Mouse (Mus musculus): ENCODE measurements around the gene Tmem101. TPM values are rescaled to one million over a fixed set of nuclear protein-coding genes. Genes with fewer than 3 reads are reported as not detected.
A peak's percentile ranks its signal among the peaks of the same experiment; 100 is the strongest.

The Tmem101 gene
- 40.5 and 42.5 TPM in 2 replicates for polyA plus RNA-seq (2015; fragmentation: Nextera tagmentation; extraction: Ambion mirVana)

DNA sequence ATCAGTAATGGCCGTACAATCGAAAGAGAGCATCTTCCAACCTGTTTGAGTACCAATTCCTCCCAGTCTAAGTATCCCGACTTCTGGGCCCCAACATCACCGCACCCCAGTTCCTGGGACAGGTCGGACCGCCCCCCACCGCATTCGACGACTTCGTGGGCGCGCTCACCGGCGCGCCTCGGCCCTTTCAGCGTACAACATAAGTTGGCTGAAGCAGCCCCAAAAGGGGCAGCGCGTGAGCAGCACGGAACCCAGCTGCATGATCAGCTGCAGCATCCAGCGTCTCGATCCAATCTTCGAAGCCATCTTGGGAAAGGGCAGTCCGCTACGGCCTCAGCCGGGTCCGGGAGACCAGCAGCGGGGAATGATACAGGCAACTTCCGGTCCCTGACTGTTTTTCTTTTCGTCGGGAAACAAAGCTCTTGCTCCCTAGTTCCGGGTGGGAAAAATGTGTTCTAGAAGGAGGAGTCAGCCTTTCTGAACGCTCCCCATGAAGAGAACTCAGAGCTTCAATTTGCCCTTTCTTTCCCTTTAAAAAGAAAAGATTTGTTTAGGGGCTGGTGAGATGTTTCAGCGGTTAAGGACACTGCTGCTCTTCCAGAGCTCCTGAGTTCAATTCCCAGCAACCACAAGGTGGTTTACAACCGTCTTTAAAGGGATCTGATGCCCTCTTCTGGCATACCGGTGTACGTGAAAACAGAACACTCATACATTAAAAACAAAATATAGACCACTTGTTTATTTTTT is at the start of gene Tmem101:
Gene Tmem101, minus strand, starts transcription at position 366 of the 747 bp plus-strand sequence.
- H3K27me3 ChIP-seq = no peaks in the 10 kb centered on the region
- H3K36me3 ChIP-seq = peaks cover 28% of the 10 kb centered on the region
- H3K4me2 ChIP-seq (replicated peaks) = peak within 1 kb of the TSS; percentile 93
- WGBS = under 1% methylated on average over 37 of the region's 37 CpGs
- peak within 1 kb of the TSS; percentile 71 for H3K9ac ChIP-seq (replicated peaks)
- H3K4me1 ChIP-seq (replicated peaks) = peaks cover 10% of the 10 kb centered on the region
- H3K4me3 ChIP-seq (replicated peaks) = peak within 1 kb of the TSS; percentile 67
- no peaks in the 10 kb centered on the region for H3K9me3 ChIP-seq
- H3K27ac ChIP-seq = peak within 1 kb of the TSS; percentile 77
- ATAC-seq = peak; percentile 95

DNA sequence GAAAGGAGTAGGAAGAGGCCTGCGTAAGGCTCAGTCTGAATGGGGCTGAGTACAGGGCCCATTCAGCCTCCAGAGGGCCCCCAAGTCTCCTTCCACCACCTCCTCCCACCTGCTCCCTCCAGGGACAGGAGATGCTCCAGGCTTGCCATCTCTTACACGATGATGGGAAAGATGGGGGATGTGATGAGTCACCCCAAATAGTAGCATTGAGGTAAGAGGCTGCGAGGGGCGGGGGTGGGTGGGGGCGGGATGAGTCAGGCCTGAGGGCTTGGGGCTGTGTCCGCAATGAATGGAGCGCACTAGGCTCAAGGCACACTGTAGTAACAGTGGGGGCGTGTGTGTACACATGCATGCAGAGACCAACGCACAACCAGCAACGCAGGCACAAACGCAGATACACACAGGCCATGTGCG is 45.2 kb upstream of the Tmem101 start:
- Histone ChIP-seq H3K9me3 (no peaks in the 10 kb centered on the region), H3K9ac (replicated peaks) (no peak overlapping the region), H3K36me3 (peaks cover 97% of the 10 kb centered on the region), H3K4me3 (replicated peaks) (no peak overlapping the region), H3K4me2 (replicated peaks) (no peak overlapping the region), H3K27ac (no peak overlapping the region), H3K27me3 (no peaks in the 10 kb centered on the region), H3K4me1 (replicated peaks) (0 out of 2 replicates have a peak, but pooled peaks cover 2% of the 10 kb centered on the region)
- ATAC-seq = no peak
- WGBS = 78% methylated on average over 12 of the region's 12 CpGs

DNA sequence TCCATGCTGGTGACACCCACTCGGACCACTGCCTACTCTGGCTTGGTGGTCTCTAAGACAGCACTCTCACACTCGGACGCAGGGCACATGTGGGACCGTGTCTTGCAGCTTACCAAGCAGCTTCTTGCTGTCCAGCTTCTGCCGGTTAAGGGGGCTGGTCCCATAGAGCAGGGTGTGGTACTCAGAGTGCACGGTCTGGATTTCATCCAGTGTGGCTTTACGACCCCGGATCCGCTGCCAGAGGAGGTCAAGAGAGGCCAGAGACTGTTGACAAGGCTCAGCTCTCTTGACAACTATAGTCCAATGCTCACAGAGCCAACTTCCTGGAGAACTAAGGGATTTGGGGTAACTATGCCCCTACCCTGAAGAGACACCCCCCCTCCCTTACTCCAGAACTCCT is 43.7 kb upstream of the Tmem101 start:
- Histone ChIP-seq H3K27me3 (no peaks in the 10 kb centered on the region), H3K9me3 (no peaks in the 10 kb centered on the region), H3K4me1 (replicated peaks) (no peaks in the 10 kb centered on the region), H3K4me2 (replicated peaks) (no peak overlapping the region), H3K4me3 (replicated peaks) (no peak overlapping the region), H3K9ac (replicated peaks) (no peak overlapping the region), H3K36me3 (peaks cover 98% of the 10 kb centered on the region), H3K27ac (no peak overlapping the region)
- no peak for ATAC-seq
- 91% methylated on average over 9 of the region's 9 CpGs for WGBS

GRCm38 (mm10) chr11:102198245-102198644 is 42.0 kb upstream of the Tmem101 start:
- peaks cover 98% of the 10 kb centered on the region for H3K36me3 ChIP-seq
- no peaks in the 10 kb centered on the region for H3K4me1 ChIP-seq (replicated peaks)
- ATAC-seq = no peak
- H3K9me3 ChIP-seq = no peaks in the 10 kb centered on the region
- H3K27me3 ChIP-seq = no peaks in the 10 kb centered on the region
- no peak overlapping the region for H3K4me3 ChIP-seq (replicated peaks)
- 68% methylated on average over 6 of the region's 6 CpGs for whole genome bisulfite sequencing
- no peak overlapping the region for H3K4me2 ChIP-seq (replicated peaks)
- no peak overlapping the region for H3K9ac ChIP-seq (replicated peaks)
- no peak overlapping the region for H3K27ac ChIP-seq

DNA sequence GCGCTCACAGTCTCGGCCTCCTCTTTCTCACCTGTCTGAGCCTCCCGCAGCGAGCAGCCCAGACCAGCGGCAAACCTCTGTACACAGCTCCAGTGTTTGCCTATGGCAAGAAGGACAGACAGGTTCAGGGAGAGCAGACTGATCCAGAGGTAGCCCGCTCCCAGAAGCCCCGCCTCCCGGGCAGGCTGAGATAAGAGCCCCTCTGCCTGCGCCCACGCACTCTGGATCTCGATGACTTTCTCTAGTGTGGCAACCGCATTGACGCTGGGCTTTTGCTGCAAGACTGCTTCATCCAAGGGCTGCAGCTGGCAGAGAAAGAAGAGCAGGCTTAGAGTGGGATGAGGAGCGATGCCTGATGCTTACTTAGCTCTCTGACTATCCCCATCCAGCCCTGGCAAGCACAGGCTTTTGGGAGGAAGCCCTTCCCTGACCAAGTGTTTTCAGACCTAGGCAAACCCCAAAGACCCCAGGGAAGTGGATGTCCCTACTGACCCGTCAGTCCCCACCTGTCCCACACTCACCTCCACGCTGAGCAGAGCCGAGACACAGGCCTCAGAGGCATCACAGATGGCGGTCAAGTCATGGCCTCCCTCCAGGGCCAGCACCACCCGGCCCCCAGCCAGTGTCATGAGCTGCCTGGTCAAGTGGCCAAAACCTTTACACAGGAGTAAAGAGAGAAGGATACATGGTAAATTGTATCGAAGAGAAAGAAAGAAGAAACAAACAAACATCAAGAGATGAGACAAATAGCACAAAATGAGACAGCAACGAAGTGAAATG is 40.0 kb upstream of the Tmem101 start:
- no peak overlapping the region for H3K4me2 ChIP-seq (replicated peaks)
- H3K4me1 ChIP-seq (replicated peaks) = peaks cover 3% of the 10 kb centered on the region
- ATAC-seq = peak; percentile 15; the same call in 1 of the 2 replicates
- no peak overlapping the region for H3K4me3 ChIP-seq (replicated peaks)
- H3K9me3 ChIP-seq = no peaks in the 10 kb centered on the region
- no peak overlapping the region for H3K9ac ChIP-seq (replicated peaks)
- peaks cover 91% of the 10 kb centered on the region for H3K36me3 ChIP-seq
- 89% methylated on average over 21 of the region's 21 CpGs for WGBS
- H3K27me3 ChIP-seq = no peaks in the 10 kb centered on the region
- no peak overlapping the region for H3K27ac ChIP-seq

DNA sequence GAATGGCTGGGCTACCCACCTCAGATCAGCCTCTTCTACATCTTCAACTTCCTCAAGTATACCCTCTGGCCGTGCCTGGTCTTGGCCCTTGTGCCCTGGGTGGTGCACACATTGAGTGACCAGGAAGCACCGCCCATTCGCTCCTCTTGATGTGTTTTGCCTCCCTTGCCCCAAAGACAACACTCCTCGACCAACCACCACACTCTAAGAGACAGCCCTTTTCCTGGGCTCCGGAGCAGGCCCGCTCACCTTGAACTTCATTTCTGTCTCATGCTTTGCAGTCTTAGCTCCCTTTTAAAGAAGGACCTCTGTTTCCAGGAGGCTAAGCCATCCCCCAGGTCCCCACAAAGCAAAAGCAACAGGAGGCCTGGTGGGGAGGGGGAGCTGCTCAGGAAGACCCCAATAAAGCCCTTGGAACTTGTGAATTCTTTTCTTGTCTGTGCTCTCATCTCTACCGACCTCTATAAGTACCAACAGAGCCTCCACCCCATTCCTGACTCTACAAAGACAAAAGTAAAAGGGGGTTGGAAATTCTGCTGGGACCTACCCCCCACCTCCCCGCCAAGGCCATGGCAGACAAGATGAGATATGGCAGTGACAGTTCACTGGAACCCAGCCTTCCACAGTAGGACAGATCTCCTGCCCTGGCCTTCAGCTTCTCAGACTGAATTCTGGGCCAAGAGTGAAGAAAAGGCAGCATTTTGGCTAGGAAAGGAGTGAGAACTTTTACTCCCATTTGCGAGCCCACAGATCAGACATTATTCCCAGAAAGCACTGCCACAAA is 37.6 kb upstream of the Tmem101 start:
- H3K4me2 ChIP-seq (replicated peaks) = no peak overlapping the region
- no peak overlapping the region for H3K27ac ChIP-seq
- H3K9ac ChIP-seq (replicated peaks) = no peak overlapping the region
- peaks cover 20% of the 10 kb centered on the region for H3K4me1 ChIP-seq (replicated peaks)
- no peaks in the 10 kb centered on the region for H3K9me3 ChIP-seq
- no peak for ATAC-seq
- WGBS = 90% methylated on average over 9 of the region's 9 CpGs
- H3K36me3 ChIP-seq = peaks cover 68% of the 10 kb centered on the region
- no peaks in the 10 kb centered on the region for H3K27me3 ChIP-seq
- no peak overlapping the region for H3K4me3 ChIP-seq (replicated peaks)

- ATAC-seq = no peak
- Histone ChIP-seq H3K4me3 (replicated peaks) (peak overlapping the region; percentile 59), H3K27ac (no peak overlapping the region), H3K4me1 (replicated peaks) (peaks cover 21% of the 10 kb centered on the region), H3K9me3 (no peaks in the 10 kb centered on the region), H3K9ac (replicated peaks) (peak overlapping the region; percentile 67), H3K36me3 (peaks cover 38% of the 10 kb centered on the region), H3K27me3 (no peaks in the 10 kb centered on the region), H3K4me2 (replicated peaks) (peak overlapping the region; percentile 66)
- 43% methylated on average over 4 of the region's 4 CpGs for WGBS
Measured at GRCm38 (mm10) chr11:102190848-102191247, 34.6 kb upstream of the Tmem101 start.

DNA sequence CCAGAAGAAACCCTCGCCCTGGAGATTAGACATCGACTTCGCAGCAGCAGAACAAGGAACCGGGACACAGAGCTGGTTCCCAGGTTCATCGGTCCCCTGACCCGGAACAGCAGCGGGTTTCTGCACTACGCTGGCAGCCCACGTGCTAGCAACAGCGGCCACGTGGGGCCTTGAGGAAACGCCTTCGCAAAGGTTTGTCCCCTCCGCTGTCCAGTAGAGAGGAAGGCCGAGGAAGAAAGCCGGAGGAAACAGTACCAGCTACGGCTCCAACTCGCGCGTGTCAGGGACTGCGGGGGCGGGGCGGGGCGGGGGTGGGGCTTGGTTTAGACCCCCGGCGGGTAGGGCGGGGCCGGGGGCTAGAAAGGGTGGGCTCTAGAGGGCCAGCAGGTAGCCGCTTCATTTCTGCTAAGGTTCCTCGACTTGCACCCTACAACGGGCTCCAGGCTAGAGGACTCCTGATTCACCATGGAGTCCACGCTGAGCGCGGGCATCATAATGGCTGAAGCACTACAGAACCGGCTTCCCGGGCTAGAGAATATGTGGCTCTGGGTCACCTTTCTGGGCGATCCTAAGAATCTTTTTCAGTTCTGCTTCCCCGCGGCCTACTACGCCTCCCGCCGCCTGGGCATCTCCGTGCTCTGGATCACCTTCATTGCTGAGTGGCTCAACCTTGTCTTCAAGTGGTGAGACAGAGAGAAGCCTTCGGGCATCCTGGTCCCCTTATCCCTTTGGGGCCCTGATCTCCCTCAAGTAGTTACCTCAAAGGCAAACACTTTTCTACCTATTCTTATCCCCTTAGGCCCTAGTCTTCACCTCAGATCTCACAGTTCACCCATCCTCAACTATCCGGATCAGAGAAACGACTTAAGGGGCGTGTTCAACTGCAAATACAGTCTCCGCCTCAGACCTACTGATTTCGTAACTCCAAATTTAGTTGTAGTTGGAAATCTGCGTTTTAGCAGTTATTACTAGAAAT is 33.5 kb upstream of the Tmem101 start, which contains the start of gene G6pc3:
Gene G6pc3, plus strand, starts transcription at position 160 of the 976 bp plus-strand sequence.
- WGBS = 3% methylated on average over 50 of the region's 50 CpGs

DNA sequence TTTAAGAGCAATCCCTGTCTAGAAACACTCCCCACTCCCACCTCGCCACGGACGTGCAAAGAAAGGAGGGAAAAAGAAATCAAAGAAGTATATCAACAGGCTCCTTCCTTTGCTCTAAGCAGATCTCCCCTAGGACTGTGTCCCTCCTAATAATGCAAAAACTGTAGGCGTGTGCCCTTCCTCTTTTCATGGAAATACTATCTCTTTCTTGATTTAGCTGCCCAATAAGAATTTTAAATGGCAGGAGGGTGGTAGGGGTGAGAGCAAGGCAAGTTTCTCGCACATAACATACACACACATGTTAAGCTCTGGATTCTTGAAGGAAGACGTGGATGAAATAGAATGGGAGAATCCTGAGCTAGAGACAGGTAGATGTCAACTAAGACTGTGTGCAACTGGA is 32.8 kb upstream of the Tmem101 start:
- 67% methylated on average over 6 of the region's 6 CpGs for WGBS
- Histone ChIP-seq H3K9me3 (no peaks in the 10 kb centered on the region), H3K36me3 (peaks cover 19% of the 10 kb centered on the region), H3K27ac (peak overlapping the region; percentile 72; the same call in 1 of the 2 replicates), H3K4me2 (replicated peaks) (peak overlapping the region; percentile 66), H3K4me1 (replicated peaks) (peaks cover 29% of the 10 kb centered on the region), H3K9ac (replicated peaks) (peak overlapping the region; percentile 67), H3K4me3 (replicated peaks) (peak overlapping the region; percentile 59), H3K27me3 (no peaks in the 10 kb centered on the region)
- no peak for ATAC-seq

More for the DNA sequence above, 33.5 kb upstream of the Tmem101 start, which contains the start of gene G6pc3:
- H3K4me1 ChIP-seq (replicated peaks) = peaks cover 25% of the 10 kb centered on the region
- peak within 1 kb of the TSS; percentile 67 for H3K9ac ChIP-seq (replicated peaks)
- H3K27me3 ChIP-seq = no peaks in the 10 kb centered on the region
- no peaks in the 10 kb centered on the region for H3K9me3 ChIP-seq
- H3K4me2 ChIP-seq (replicated peaks) = peak within 1 kb of the TSS; percentile 66
- peak within 1 kb of the TSS; percentile 72 for H3K27ac ChIP-seq
- ATAC-seq = peak; percentile 89
- peak within 1 kb of the TSS; percentile 59 for H3K4me3 ChIP-seq (replicated peaks)
- H3K36me3 ChIP-seq = peaks cover 27% of the 10 kb centered on the region

DNA sequence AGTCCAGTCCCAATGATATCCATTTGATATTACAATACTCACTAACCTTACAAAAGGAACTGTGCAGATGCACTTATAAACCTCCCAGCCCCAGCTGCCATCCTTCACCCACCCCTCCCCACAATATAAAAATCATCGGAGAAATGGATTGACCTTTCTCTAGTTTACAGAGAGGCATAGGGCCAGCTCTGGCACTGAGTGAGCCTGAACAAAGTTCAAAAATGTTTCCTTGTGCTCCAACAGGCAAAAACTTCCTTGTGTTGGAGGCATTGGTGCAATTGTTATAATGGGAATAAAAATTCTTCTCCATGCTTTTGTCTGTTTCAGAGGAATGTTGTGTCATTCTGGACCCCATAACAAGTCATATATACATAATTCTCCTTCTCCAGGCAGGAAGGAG is 30.0 kb upstream of the Tmem101 start:
- WGBS = 93% methylated on average over 1 of the region's 1 CpGs

DNA sequence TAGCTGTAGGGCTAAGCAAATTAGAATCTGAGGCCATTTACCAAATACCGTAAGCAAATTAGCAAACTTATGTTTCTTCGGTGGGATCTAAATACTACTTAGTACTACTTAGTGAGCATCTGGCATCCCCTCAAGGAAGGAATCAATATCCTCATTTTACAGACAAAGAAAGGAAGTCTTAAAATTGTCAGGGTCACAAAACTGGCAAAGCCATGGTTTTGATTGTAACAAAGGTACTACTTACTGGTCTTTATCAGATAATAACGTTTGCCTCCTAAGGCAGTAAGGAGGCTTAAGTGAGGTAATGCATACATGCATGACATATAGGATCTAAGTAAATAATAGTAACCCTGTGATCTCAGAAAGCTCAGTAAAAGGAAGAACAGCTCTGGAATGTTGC is 29.5 kb upstream of the Tmem101 start:
- Histone ChIP-seq H3K4me2 (replicated peaks) (peak overlapping the region; percentile 82), H3K27me3 (no peaks in the 10 kb centered on the region), H3K4me3 (replicated peaks) (peak overlapping the region; percentile 95), H3K9me3 (no peaks in the 10 kb centered on the region), H3K9ac (replicated peaks) (no peak overlapping the region; the same call in 1 of the 2 replicates), H3K27ac (peak overlapping the region; percentile 96), H3K4me1 (replicated peaks) (peaks cover 33% of the 10 kb centered on the region), H3K36me3 (peaks cover 18% of the 10 kb centered on the region)
- ATAC-seq = no peak
- WGBS = 60% methylated on average over 3 of the region's 3 CpGs

More for the DNA sequence above, 30.0 kb upstream of the Tmem101 start:
- Histone ChIP-seq H3K27me3 (no peaks in the 10 kb centered on the region), H3K4me2 (replicated peaks) (no peak overlapping the region), H3K9ac (replicated peaks) (no peak overlapping the region), H3K4me3 (replicated peaks) (no peak overlapping the region), H3K4me1 (replicated peaks) (peaks cover 38% of the 10 kb centered on the region), H3K36me3 (peaks cover 13% of the 10 kb centered on the region), H3K9me3 (no peaks in the 10 kb centered on the region), H3K27ac (no peak overlapping the region)
- ATAC-seq = no peak
